Mouse (Mus musculus) CD4-positive helper T cell, adult 2 months (primary cell): ENCODE measurements around the gene Tanc1.
"Not testable (repeated sequence)": the region's sequence is repeated elsewhere in the genome, so short reads cannot be mapped to it uniquely, and the experiment has no call there.

Experiments
- DNase-seq: peaks from one replicate; pipeline ENCODE4 v3.0.0-alpha.2; 2012; ENCODE audit warnings: low read depth, missing footprints, low spot score

Tanc1 gene

GRCm38 (mm10) chr2:59611831-59612732, at the start of gene Tanc1:
Tanc1 (plus strand) TSS chr2:59612042.
- DNase-seq: peak; percentile 80

- DNase-seq: no peak
These were observed 49.6 kb upstream of the Tanc1 start for GRCm38 (mm10) chr2:59562215-59562614.

DNA sequence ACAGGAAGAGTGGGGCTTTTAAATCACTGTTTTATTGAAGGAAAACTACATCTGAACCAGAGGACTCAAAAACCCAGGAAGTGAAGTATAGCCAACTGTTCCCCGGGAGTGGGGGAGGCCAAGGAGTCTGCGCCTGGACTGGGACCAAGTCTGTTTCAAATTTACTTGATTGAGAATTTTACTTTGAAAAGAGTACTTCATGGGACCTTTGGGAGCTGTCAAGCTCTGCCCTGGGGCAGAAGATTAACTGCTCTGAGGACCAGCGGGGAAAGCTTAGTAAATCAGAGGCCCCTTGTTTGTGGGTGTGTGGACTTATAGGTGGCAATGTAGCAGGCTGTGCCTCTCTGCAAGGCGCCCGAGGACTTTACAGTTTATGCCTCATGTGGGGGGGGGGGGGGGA, 49.1 kb upstream of the Tanc1 start:
- no peak for DNase-seq

GRCm38 (mm10) chr2:59564029-59564611, 47.7 kb upstream of the Tanc1 start:
- not testable (repeated sequence) for DNase-seq

GRCm38 (mm10) chr2:59564947-59565346, 46.9 kb upstream of the Tanc1 start:
- no peak for DNase-seq

GRCm38 (mm10) chr2:59580939-59581338, 30.9 kb upstream of the Tanc1 start:
- DNase-seq: no peak

DNA sequence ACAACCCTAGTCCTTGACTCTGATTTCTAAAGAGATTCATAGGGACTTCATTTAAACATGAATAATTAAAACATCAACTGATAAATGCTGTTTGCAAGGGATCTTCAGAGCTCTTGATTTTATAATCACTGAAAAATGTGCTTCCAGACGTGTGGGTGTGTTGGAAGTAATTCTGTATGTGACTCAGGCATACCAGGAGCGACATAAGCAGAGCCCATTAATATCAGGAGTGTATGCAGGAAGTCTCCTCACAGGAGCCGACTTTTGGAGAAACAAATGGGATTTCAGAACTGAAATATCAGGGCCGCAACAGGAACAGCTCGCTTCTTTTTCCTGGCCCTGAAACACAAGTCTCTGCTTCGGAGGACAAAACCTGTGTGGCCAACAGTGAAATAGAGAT, 27.9 kb upstream of the Tanc1 start:
- DNase-seq: no peak

DNA sequence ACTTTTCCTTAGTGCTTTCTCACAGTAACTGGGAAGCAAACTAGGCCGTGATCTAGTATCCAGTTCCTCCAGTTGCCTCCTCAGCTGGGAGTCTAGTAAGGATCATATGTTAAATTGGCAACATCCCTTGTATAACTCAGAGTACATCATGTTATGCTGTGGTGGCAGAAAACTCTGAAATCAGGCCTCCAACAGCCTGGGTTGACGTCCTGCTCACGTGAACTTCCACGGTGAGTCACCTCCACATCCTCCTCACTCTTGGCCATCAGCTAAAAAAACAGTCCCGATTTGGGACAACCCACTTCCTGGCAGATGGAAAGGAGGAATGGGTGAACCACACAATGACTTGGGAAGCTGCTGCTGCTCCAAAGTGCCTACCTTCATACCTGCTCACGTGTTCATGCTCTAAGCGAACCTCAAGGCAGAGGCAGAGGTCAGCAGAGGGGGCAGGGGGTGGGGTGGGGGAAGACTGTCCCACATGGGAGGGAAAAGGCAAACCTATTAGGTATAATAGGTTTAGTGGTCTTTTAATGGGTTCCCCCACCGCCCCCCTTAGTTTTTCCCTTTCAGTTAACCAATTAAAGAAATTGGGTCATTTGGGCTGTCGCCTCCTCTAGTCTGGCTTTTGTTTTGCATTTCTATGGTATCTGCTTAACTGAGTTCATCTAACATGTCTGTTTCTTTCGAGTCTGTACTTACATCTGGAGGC, 24.3 kb upstream of the Tanc1 start:
- no peak for DNase-seq

- DNase-seq: no peak
These were observed 23.8 kb upstream of the Tanc1 start for GRCm38 (mm10) chr2:59588096-59588405.

- DNase-seq: no peak
These were observed 18.4 kb upstream of the Tanc1 start for GRCm38 (mm10) chr2:59593341-59593902.

GRCm38 (mm10) chr2:59594095-59594494, 17.7 kb upstream of the Tanc1 start:
- DNase-seq: no peak

GRCm38 (mm10) chr2:59596545-59596944, 15.3 kb upstream of the Tanc1 start:
- no peak for DNase-seq

DNA sequence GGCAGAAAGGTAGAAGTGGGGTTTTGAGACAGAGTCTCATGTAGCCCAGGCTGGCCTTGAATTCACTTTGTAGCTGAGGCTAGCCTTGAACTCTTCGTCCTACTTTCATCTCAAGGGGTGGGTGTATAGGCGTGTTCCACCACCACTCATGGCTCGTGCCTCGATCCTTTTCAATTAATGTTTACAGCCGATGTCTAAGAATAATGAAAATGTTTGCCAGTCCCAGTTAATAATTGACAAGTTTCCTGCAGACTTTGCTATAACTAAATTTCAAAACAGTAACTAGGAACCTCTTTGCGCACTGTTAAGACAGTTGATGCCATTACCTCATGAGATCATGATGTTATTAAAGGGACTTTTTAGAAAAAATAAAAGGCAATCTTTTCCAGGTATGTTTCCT, 13.6 kb upstream of the Tanc1 start:
- no peak for DNase-seq

- no peak for DNase-seq
These were observed 12.9 kb upstream of the Tanc1 start for GRCm38 (mm10) chr2:59598894-59599293.

GRCm38 (mm10) chr2:59599338-59600111, 12.3 kb upstream of the Tanc1 start:
- no peak for DNase-seq

GRCm38 (mm10) chr2:59600123-59600840, 11.6 kb upstream of the Tanc1 start:
- no peak for DNase-seq

DNA sequence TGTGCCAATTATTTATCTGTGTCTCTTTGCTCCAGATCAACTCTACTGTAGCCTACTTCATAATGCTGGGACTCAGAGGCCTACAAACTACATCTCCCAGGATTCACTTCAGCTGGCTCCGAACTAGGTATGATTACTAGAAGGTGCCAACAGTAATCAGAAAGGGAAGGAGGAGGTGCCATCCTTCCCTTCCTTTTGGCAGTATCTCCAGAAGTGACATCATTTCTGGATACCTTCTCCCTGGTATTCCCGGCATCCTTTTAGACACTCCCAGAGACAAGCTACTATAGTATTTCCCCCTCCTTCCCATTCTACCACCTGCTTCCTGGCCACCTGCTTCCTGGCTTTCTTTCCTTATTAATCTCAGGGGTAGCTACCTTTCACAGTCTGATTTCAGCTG, 10.9 kb upstream of the Tanc1 start:
- DNase-seq: no peak

- no peak for DNase-seq
These were observed 10.4 kb upstream of the Tanc1 start for GRCm38 (mm10) chr2:59601452-59601851.

- DNase-seq: no peak
These were observed 2.9 kb upstream of the Tanc1 start for GRCm38 (mm10) chr2:59608958-59609357.

DNA sequence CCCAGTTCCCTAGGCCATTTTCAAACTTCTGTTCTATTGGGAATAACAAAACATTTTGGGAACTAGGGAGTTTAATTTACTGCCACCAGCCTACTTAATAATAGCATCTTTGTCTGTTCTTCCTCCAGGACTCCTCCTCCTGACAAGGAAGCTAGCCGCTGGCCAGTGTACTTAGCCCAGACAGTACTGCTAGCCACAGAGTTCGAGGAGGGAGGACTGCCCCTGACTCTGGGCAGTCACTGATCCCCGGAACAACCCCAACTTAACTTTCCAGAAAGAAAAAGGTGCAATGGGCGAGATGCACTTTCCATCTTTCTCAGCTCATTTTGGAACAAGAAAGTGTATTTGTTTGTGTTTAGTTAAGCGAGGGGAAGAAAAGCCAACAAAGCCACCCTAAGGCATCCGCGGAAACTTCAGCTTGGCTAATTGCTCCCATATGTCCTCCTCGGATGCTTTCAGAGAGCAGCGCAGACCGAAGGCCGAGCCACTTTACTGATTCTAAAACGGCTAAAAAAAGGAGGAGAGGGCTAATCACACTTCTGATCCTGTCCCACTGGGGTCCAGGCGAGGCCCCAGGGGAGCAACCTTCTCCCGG, 529 bp upstream of the Tanc1 start:
- DNase-seq: no peak
